Mouse (Mus musculus) hindbrain, embryonic 11.5 days (tissue): ENCODE measurements around the gene Gfra4. TPM values are rescaled to one million over a fixed set of nuclear protein-coding genes. Genes with fewer than 3 reads are reported as not detected.
A peak's percentile ranks its signal among the peaks of the same experiment; 100 is the strongest.
"Not testable (repeated sequence)": the region's sequence is repeated elsewhere in the genome, so short reads cannot be mapped to it uniquely, and the experiment has no call there.

ENCODE experiments used
- ATAC-seq: fragments of 200-750 bp; cut with Nextera tagmentation; 2 replicates; pipeline ENCODE4 v1.8.0; 2017; ENCODE audit warnings: mild to moderate bottlenecking, moderate TSS enrichment, moderate library complexity; ENCODE audit not compliant: low FRiP score
- DNase-seq: peaks from one replicate; pipeline ENCODE4 v3.0.0-alpha.2; 2015; ENCODE audit warnings: low spot score
- H3K27ac ChIP-seq: fragments of 300-500 bp; sonication (generic); 2 replicates; pipeline ENCODE4 v1.5.1; 2014; ENCODE audit warnings: mild to moderate bottlenecking, low read depth, low read length
- H3K27me3 ChIP-seq: fragments of 300-500 bp; sonication (generic); 2 replicates; pipeline ENCODE4 v1.6.1; 2014; ENCODE audit warnings: mild to moderate bottlenecking, low read length, moderate library complexity, mixed read lengths; ENCODE audit not compliant: control insufficient read depth, insufficient read depth
- H3K36me3 ChIP-seq: fragments of 300-500 bp; sonication (generic); 2 replicates; pipeline ENCODE4 v1.6.1; 2014; ENCODE audit warnings: mild to moderate bottlenecking, low read length, moderate library complexity, mixed read lengths; ENCODE audit not compliant: control insufficient read depth, insufficient read depth
- H3K4me1 ChIP-seq: fragments of 300-500 bp; sonication (generic); replicated peaks from 2 replicates; pipeline ENCODE4 v1.6.1; 2014; ENCODE audit warnings: low read length, mixed read lengths; ENCODE audit not compliant: control insufficient read depth, insufficient read depth
- H3K4me2 ChIP-seq: fragments of 300-500 bp; sonication (generic); replicated peaks from 2 replicates; pipeline ENCODE4 v1.6.1; 2014; ENCODE audit warnings: mild to moderate bottlenecking, low read depth, low read length
- H3K4me3 ChIP-seq: fragments of 300-500 bp; sonication (generic); 2 replicates; pipeline ENCODE4 v1.5.1; 2014; ENCODE audit warnings: low read depth, low read length
- H3K9ac ChIP-seq: fragments of 300-500 bp; sonication (generic); 2 replicates; pipeline ENCODE4 v1.6.1; 2014; ENCODE audit warnings: low read depth, low read length
- H3K9me3 ChIP-seq: fragments of 300-500 bp; sonication (generic); 2 replicates; pipeline ENCODE4 v1.6.1; 2016; ENCODE audit warnings: low read length; ENCODE audit not compliant: control insufficient read depth
- WGBS: fragments of 180-500 bp; shearing (Covaris S2); extraction: QIAGEN DNeasy Blood & Tissue Kit; methylation state at CpG from one replicate; pipeline ENCODE4 v1.1.7; 2014; 5-methylcytosine and 5-hydroxymethylcytosine counted together
- polyA plus RNA-seq: library from polyadenylated mRNA; unstranded; fragments of >200 nt; fragmentation: Nextera tagmentation; extraction: Ambion mirVana; gene quantifications from 2 replicates; pipeline ENCODE4 v1.2.1, GENCODE M21; 2014

Gene Gfra4
- polyA plus RNA-seq, 1 experiment from 2014 or later: 5.6 TPM

- DNase-seq (peak; percentile 54), ATAC-seq (peak; percentile 63; the same call in 1 of the 2 replicates)
- Histone ChIP-seq H3K4me3 (peak overlapping the region; percentile 52), H3K36me3 (no peaks in the 10 kb centered on the region), H3K27ac (no peak overlapping the region), H3K4me1 (0 out of 2 replicates have a peak, but pooled peaks cover 3% of the 10 kb centered on the region), H3K4me2 (peak overlapping the region; percentile 94), H3K9me3 (no peaks in the 10 kb centered on the region), H3K27me3 (peaks cover 32% of the 10 kb centered on the region), H3K9ac (peak overlapping the region; percentile 40)
- WGBS: 3% methylated on average over 113 of the region's 115 CpGs
Measured at GRCm38 (mm10) chr2:131040854-131041825, 1.7 kb downstream of the Gfra4 start.

- WGBS: 84% methylated on average over 5 of the region's 5 CpGs
- H3K9ac ChIP-seq: no peak overlapping the region
- H3K4me3 ChIP-seq: no peak overlapping the region
- no peak overlapping the region for H3K27ac ChIP-seq
- 0 out of 2 replicates have a peak, but pooled peaks cover 3% of the 10 kb centered on the region for H3K4me1 ChIP-seq
- ATAC-seq (no peak), DNase-seq (no peak)
- peaks cover 32% of the 10 kb centered on the region for H3K27me3 ChIP-seq
- no peak overlapping the region for H3K4me2 ChIP-seq
- no peaks in the 10 kb centered on the region for H3K36me3 ChIP-seq
- no peaks in the 10 kb centered on the region for H3K9me3 ChIP-seq
Measured at GRCm38 (mm10) chr2:131038675-131039074, 4.2 kb downstream of the Gfra4 start.

GRCm38 (mm10) chr2:131038197-131038596, 4.7 kb downstream of the Gfra4 start:
- ATAC-seq (no peak), DNase-seq (no peak)
- Histone ChIP-seq H3K27me3 (peaks cover 32% of the 10 kb centered on the region), H3K27ac (no peak overlapping the region), H3K4me2 (no peak overlapping the region), H3K4me1 (0 out of 2 replicates have a peak, but pooled peaks cover 3% of the 10 kb centered on the region), H3K36me3 (no peaks in the 10 kb centered on the region), H3K9ac (no peak overlapping the region), H3K9me3 (no peaks in the 10 kb centered on the region), H3K4me3 (no peak overlapping the region)
- WGBS: 89% methylated on average over 6 of the region's 6 CpGs

GRCm38 (mm10) chr2:131037226-131037990, 5.5 kb downstream of the Gfra4 start:
- no peaks in the 10 kb centered on the region for H3K36me3 ChIP-seq
- no peak overlapping the region for H3K27ac ChIP-seq
- H3K4me1 ChIP-seq: 0 out of 2 replicates have a peak, but pooled peaks cover 3% of the 10 kb centered on the region
- no peak overlapping the region for H3K4me3 ChIP-seq
- H3K27me3 ChIP-seq: peaks cover 29% of the 10 kb centered on the region
- H3K9ac ChIP-seq: no peak overlapping the region
- H3K9me3 ChIP-seq: no peaks in the 10 kb centered on the region
- ATAC-seq: no peak
- H3K4me2 ChIP-seq: no peak overlapping the region
- 75% methylated on average over 17 of the region's 17 CpGs for WGBS
- no peak for DNase-seq

GRCm38 (mm10) chr2:131036757-131037156, 6.1 kb downstream of the Gfra4 start:
- no peaks in the 10 kb centered on the region for H3K36me3 ChIP-seq
- no peaks in the 10 kb centered on the region for H3K9me3 ChIP-seq
- no peak overlapping the region for H3K4me3 ChIP-seq
- H3K27ac ChIP-seq: no peak overlapping the region
- no peak overlapping the region for H3K9ac ChIP-seq
- DNase-seq (no peak), ATAC-seq (no peak)
- 0 out of 2 replicates have a peak, but pooled peaks cover 2% of the 10 kb centered on the region for H3K4me1 ChIP-seq
- H3K4me2 ChIP-seq: no peak overlapping the region
- H3K27me3 ChIP-seq: peaks cover 22% of the 10 kb centered on the region

- 93% methylated on average over 2 of the region's 2 CpGs for WGBS
- Histone ChIP-seq H3K9me3 (no peaks in the 10 kb centered on the region), H3K4me2 (no peak overlapping the region), H3K9ac (no peak overlapping the region), H3K27ac (no peak overlapping the region), H3K36me3 (no peaks in the 10 kb centered on the region), H3K4me3 (no peak overlapping the region), H3K27me3 (peaks cover 18% of the 10 kb centered on the region), H3K4me1 (no peaks in the 10 kb centered on the region)
- DNase-seq (no peak), ATAC-seq (no peak)
Measured at GRCm38 (mm10) chr2:131036343-131036742, 6.5 kb downstream of the Gfra4 start.

GRCm38 (mm10) chr2:131031406-131031805, 11.5 kb downstream of the Gfra4 start:
- WGBS: 68% methylated on average over 1 of the region's 1 CpGs
- not testable (repeated sequence) for H3K27ac ChIP-seq, H3K9ac ChIP-seq, H3K4me3 ChIP-seq, H3K4me2 ChIP-seq, H3K9me3 ChIP-seq, ATAC-seq, H3K36me3 ChIP-seq, H3K4me1 ChIP-seq, H3K27me3 ChIP-seq, DNase-seq

- Histone ChIP-seq H3K4me2 (no peak overlapping the region), H3K27me3 (no peaks in the 10 kb centered on the region), H3K4me1 (no peaks in the 10 kb centered on the region), H3K4me3 (no peak overlapping the region), H3K9ac (no peak overlapping the region), H3K27ac (no peak overlapping the region), H3K36me3 (no peaks in the 10 kb centered on the region), H3K9me3 (no peaks in the 10 kb centered on the region)
- ATAC-seq (no peak), DNase-seq (no peak)
- 85% methylated on average over 1 of the region's 1 CpGs for WGBS
Measured at GRCm38 (mm10) chr2:131030998-131031397, 11.9 kb downstream of the Gfra4 start.
